Mouse (Mus musculus): ENCODE measurements around the gene Dennd5a.

Dennd5a gene

DNA sequence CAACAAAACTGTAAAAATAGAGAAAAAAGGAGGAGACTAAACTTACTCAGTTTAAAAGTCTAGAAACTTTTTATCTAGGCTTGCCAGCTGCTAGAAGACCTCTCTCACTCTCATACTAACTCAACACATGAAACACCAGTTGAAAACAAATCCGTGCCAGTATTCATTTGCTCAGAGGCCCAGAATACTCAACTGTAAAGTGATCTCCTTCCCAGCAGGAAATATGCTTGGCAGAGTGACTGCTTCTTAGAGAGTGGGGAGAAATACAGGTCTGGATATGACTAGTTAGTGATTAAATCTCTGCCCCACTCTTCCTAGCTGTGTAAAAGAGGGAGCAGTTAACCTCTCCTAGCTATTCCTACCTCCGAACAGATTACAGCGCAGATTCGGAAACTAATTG, 2.3 kb upstream of the Dennd5a start:
- DNase-seq: no peak

DNA sequence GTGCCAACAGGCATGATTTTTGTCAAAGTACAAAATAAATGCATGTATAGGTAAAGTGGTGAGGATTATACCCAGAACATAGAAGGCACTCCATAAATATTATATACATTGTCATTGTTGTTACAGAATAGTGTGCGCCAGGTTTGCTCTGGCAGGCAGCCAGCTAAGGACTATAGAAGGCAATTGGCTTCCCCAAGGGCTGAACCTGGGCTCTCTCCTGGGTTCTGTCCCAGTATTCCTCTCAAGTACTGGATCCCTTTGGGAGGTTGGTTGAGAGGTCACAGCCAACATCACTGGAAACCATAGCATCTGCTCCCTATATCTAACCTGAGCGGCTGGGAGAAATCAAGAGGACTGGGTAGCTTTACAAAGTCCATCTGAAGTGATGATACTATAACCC, 1.3 kb upstream of the Dennd5a start:
- no peak for DNase-seq

DNA sequence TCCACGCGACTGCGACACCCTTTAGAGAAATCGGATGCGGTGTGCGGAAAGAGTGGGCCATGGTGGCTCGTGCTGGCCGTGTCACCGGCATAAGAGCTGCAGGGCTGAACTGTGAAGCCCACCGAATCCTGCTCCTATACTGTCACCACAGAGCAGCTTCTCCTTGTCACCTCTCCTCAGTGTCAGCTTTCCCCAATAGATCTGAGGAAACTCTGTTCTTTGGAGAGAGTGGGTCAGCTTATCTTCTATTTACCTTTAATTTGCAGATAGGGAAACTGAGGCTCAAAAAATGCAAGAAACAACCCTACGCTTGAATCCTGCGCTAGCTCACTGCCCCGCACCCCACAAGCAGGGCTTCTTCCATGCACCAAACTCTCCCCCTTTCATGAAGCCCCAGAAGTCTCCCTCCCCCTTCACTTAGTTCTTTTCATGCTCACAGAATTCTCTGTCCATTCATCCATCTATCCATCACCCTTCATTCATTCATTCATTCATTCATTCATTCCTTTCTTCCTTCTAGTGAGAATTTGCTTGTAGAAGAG, 414 bp upstream of the Dennd5a start:
- no peak for DNase-seq

DNA sequence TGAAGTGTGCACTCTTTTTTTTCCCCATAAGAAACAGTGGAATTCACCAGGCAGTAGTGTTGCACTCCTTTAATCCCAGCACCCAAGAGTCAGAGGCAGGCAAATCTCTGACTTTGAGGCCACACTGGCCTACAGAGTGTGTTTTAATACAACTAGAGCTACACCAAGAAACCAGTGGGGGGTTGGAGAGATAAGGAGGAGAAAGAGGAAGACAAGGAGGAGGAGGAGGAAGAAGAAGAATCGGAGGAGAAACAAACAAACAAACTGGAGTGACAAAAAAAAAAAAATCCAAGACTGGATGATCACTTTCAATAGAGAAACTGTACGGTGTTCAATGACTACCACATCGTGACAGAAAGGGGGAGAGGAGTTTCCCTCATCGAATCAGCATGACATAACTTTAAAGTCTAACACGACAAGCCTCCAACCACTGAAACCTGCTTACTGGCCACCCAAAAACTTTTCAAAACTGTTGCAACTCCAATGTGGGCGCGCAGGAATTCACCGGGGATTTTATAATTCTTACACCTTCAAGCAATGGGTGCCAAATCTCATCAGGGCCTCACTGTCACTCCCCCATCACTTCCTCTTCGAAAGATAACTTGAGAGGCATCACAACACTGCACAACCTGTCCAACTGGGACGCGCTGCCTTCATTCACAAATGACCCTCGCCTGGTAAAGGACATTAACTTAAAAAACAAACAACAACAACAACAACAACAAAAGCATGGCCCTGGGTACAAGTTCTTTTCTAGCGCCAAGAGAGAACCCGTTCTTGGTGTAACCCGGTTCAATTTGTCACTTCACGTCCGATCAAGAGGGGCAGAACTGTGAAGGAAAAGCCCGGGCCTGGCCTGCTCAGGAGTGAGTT, 1.2 kb downstream of the Dennd5a start:
- no peak for DNase-seq

DNA sequence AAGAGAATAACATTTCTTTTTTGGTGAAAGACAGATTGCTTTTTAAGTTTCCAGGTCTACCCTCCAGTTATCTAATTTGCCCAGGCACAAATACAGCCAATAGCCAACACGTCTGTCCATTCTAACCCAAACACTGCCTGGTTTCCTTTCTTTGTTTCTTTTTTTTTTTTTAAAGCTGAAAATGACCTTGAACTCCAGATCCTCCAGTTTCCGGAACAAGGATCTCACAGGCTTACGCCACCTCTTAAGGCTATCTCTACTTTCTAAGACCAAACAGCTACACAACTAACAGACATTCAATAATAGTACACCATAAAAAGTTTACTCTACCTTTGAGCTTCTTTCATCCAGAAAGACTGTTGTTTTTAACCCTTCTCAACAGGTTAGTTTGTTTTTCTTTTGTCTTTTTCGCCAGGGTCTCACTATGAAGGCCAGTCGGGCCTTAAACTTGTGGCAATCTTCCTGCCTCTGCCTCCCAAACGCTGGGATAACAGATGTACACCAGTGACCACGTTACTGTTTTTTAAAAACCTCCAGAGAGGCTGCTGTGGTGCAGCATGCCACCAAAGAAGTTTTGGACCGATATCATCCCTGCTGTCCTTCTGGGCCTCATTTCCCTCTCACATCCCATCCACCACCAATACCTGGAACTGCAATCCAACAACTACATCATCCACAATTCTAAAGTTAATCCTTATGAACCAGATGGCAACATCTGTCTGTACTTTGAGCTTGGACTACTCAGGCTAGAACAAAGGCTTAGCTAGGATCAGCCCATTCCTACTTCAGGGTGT, 2.1 kb downstream of the Dennd5a start:
- DNase-seq: no peak

DNA sequence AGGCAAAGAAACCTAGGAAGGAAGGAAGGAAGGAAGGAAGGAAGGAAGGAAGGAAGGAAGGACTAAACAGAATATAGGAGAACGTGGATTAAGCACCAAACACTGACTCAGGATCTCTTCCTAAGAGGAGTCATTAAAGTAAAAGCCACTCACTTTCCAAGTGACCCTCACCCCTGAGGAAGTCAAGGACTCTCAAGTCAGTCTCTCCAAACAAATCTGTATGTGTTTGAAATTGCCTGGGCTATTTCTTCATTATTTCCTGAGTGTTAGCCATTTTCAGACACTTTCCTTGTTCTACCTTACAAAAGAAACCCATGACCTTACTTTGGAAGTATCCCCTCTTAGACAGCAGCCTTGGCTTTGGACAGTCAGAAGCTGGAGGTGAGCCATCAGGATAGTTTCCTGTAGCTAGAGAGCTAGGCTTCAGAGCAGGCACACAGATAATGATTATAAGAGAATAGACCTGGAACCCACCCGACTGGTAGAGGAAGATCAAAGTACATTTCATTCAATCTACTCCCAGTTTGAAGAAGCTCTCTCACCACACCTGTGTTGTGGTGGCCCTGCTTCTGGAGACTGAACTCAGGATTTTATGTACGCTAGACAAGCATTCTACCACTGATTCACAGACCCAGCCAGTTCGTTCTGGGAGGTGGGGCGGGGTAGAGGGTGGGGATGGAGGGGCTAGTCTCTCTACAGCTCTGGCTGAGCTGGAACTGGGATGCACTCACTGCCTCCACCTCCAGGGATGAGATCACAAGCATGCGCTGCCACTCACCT, 5.5 kb downstream of the Dennd5a start:
- no peak for DNase-seq

DNA sequence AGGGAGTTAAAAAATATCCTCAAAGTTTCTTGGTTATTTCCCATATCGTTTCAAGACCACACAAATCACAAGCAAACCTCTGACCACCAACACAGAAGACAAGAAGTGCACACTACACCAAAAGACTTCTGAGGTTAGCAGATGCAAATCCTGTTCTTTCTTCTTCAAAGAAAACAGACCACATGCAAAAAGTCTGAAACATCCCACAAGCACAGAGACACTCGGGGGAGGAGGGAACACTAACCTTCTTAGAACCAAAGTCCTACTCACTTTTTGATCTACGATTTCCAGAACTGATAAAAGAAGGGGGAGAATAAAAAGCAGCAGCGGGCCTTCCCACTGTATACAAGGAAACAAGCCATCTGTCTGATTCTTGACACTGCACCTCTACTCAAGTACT, 9.0 kb downstream of the Dennd5a start:
- DNase-seq: no peak

DNA sequence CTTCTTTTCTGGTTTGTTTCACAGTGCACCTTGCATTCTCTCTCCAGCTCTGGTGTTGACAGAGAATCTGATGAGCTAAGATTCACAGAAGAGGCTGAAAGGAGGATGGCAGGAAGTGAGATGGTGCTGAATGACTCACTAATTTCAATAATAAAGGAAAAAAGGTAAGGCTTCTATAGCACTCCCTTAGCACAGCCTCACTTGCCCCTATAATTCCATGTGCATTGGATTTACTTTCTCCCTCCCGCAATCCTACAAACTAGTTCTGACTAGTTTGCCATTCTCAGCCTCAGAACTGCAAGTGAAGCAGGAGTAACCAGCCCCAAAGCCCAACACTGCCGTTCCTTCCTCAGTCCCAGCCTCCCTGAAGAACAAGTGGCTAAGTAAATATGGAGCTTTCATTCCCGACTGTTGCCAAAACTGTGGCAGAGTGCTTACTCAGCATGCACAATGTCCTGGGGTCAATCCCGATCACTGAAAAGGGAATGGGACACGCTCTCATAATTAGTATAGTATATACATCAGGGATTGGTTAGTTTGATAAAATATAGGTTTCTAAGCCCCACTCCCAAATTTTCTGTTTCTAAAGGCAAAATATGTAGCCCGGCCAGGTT, 15.7 kb downstream of the Dennd5a start:
- no peak for DNase-seq

DNA sequence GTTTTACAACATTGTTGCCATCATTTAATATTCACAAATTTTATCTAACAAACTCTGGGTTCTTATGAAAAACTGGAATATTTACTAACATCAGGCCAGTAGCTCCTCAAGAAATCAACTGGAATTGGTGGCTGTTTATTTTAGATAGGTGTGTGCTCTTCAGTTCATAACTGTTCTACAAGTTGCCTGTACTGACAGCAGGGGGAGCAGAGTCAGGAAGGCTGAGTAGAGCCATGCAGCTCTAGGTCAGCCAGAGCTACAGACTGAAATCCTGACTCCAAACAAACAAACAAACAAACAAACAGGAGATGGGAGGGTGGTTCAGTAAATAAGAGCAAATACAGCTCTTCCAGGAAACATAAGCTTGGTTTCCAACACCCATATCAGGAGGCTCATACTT, 30.6 kb downstream of the Dennd5a start:
- DNase-seq: no peak

DNA sequence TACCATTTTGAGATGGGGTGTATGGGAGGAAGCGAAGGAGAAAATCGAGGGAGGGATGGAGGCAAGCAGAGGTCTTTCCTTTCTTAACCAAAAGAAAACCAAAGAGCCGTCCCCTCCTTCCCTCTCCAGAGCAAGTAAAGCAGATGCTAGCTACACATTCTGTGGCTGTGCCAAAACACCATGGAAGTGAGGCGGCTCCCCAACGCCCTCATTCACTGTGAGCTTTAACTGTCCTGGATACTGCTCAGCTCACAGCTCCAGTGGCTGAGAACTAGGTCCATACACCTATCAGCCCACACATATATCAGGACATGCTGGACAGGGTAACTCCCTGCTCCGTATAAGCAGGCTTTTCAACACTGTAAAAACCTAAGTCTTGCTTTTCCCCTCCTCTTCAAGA, 31.9 kb downstream of the Dennd5a start:
- DNase-seq: no peak

DNA sequence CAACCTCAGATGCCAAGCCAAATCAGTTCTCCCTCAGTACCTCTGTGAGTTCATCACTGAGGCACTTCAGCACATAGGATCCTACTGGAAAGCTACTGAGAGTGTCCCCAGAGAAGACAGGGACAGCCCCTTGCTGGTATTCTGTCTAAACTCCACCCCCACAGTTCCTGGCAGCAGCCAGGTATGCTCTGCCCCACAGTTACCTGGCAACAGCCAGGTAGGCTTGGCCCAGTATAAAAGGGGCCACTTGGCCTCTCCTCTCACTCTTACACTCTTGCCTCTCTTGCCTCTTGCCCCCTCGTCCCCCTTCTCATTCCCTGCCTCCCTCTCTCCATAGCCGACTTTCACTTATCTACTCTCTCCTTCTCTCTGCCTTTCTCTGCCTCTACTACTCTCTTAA, 35.3 kb downstream of the Dennd5a start:
- no peak for DNase-seq

DNA sequence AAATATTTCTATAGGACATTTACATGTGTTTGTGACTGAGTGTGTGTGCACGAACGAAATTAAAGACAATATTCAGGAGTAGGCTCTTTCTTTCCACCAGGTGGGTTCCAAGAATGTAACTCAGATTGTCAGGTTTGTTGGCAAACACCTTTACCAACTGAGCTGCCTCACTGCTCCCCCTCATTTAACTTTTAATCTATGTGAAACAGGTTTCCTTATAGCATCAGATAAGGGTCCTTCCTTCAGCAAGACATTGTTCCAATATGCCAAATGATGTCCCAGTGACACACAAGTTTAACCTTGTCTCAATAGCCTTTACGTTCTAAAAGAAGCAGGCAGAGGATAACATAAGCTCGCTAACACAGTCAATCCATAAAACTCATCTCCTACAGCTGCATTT, 37.4 kb downstream of the Dennd5a start:
- DNase-seq: no peak

DNA sequence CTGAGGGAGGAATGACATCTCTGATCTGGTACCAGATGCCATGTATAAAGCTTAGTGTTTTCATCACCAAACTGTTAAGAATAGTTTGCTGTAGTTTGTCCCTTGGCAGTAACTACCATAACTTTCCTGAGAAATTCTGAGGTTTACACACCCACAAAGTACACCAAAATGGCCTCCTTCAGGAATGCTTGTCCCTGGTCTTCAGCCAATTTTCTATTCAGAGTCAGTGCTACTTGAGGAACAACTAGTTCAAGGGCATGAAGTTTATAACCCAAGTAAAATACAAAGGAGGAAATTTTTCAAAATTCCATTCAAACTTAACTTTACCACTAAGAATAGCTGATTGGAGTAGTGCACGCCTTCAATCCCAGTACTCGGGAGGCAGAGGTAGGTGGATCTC, 54.1 kb downstream of the Dennd5a start:
- no peak for DNase-seq

DNA sequence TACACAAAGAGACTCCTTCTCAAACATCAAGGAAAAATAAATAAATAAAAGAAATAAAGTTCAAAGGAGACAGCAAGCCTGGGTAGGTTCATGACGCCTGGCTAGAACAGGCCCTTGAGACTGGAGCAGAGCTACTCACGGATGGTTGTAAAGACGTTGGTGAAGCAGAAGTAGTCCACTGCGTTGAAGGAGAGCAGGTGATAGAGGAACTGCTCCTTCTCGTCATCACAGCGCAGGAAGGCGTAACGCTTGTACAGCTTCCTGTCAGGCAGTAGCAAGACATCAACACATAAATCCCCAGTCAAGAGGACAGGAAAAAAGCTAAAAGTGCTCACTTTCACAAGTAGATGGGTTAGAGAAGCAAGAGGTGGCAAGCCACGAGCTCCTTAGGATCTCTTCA, 59.3 kb downstream of the Dennd5a start:
- no peak for DNase-seq

DNA sequence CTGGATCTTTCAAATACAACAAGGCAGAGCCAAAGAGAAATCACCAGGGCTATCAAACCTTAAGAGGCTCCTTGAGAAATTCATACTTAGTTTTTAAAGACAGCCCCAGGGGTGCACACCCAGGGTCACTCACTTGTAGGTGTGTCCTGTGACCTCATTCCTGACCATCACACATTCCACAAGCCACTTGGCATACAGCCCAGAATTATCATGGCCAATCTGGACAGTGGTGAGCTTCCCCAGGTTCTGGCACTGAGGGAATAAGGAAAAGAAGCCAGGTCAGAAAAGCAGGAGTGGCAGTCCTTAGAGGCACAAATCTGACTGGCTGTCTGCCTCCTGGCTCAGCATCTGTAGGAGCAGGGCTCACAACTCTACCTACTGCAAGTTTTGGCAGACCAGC, 61.4 kb downstream of the Dennd5a start:
- DNase-seq: no peak

DNA sequence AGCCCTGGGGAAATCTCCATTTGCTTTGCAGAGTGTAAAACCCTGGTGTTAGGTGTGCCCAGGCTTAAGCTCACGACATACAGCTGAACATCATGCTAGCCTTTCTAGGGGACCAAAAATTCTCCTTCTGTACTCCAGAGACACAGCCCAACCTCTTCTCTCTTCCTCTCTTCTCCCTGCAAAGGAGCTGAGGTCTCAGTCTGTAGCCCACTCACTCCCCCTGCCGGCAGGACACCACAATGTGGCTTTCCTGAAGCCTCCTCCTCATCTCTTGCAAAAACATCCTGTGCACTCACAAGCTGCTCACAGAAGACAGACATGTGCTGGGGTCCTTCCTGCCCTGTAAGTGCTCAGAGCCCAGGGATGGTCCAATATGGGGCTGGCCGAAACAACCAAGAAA, 67.7 kb downstream of the Dennd5a start:
- peak; percentile 57 for DNase-seq

DNA sequence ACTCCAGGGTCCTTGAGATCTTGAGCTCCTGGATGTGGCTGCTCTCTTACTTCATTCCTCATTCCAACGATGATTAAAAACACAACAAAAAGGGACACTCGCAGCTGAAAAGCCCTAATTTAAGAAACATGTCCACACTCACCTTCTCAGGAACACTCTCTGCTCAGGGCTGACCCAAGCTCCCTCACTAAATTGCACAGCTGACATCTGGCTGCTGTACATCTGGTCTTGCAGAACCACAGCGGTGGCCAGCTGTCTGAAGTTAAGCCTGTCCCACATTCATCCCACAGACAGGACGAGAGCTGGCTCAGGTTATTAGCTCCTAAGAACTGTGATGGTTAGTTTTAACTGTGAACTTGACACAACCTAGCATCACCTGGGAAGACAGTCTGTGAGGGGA, 68.5 kb downstream of the Dennd5a start:
- DNase-seq: no peak

DNA sequence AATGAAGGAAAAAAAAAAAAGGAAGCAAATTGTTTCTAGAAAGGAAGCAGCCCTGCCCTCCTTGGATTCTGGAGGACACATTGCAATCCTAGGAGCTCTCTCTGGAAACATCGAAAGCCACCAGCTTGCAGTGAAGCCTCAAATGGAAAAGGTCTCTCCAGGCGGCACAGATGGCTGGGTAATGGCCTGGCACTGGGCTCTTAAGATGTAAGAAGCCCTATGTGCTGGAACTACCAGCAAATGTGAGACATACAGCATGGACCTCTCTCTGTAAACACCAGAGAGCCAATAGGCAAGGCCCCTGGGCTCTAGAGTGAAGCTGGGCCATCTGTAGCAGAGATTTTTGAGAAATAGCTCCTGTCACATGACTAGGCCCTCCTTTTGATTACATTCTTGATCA, 70.0 kb downstream of the Dennd5a start:
- peak; percentile 36 for DNase-seq

DNA sequence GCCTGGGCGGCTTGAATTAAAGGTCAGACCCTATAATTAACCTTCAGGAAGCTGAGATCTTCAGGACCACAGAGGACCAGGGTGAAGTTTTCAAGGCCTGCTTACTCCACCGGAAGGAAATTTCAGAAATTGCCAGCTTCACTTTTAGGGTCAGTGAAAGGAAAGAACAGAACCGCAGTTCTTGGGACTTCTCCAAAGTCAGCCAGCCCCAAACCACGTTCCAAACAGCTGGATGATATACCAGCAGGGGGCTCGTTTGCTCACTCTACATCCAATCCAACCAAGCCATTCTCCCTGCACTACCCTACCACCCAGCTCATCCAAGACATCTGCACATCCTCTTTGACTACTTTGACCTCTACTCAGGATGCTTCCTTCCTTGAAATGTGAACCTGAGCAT, 71.0 kb downstream of the Dennd5a start:
- no peak for DNase-seq

DNA sequence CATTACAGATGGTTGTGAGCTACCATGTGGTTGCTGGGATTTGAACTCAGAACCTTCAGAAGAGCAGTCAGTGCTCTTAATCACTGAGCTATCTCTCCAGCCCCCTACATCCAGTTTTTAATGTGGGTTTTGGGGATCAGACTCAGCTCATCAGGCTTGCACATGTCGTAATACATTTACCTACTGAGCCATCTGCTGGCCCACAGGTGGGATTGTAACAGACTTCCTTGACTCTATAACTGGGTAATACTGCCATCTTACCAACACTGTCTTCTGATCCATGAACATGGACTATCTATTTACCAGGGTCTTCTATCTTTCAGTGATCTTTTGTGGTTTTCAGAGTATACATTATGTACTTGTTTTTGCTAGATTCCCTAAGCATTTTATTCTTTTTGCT, 74.0 kb downstream of the Dennd5a start:
- no peak for DNase-seq

DNA sequence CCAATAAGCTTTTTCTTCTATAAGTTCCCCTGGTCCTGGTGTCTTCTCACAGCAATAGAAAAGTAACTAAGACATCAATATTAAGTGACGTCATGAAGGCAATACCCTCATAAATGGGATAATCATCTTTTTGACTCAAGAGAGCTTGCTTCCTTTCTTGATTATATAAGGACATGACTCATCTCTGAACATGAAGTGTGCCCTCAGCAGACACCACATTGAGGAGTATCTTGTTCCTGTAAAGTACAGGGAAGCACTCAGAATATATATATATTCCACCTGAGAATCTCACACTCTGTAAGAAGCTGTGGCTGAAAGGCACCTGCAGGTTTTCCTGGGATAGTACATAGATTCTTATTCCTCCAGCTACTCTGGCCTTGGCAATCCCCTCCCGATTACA, 77.7 kb downstream of the Dennd5a start:
- no peak for DNase-seq

DNA sequence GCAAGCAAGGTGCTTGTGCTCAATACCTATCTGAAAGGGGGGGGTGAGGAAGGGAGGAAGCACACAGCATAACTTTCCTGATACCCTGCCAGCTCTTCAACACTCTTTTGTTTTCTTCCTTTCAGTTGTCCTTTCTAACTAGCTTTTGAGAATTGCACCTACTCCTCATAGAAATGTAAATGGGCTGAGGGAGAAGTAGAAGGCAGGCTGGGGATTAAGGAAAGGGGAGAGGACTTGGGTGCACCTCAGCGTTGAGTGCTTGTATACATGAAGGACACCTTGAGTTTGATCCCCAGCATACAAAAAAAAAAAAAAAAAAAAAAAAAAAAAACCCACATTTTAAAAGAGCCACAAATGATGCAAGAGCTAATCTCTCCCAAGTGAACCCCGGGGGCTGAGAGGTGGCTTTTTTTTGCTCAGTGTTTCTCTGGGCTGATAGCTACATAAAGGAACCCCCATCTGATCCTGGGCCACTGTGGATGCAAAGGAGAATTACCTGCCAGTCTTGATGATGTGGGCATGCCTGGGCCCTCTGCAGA, 78.6 kb downstream of the Dennd5a start:
- DNase-seq: no peak

DNA sequence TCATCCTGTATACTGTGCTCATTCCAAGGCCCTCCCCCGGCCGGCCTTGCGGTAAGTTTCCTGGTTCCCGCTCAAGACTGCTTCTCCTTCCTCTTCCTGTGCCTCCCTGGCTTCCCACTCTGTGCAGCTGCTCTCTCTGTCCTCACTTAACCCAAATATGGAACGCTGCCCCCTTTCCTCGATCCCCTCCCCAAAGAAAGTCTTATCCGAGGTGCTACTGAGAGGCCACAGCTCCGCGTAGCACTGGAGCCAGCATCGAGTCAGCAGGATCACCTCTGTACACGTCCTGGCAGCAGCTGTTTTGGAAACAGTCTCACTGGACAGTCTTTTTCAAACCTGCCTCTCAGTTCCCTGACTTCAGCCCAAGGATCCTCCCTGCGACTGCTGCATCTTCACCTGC, 81.1 kb downstream of the Dennd5a start:
- no peak for DNase-seq
